ENCODE assay signal across 13 mouse cellular contexts in the genomic region with DNA sequence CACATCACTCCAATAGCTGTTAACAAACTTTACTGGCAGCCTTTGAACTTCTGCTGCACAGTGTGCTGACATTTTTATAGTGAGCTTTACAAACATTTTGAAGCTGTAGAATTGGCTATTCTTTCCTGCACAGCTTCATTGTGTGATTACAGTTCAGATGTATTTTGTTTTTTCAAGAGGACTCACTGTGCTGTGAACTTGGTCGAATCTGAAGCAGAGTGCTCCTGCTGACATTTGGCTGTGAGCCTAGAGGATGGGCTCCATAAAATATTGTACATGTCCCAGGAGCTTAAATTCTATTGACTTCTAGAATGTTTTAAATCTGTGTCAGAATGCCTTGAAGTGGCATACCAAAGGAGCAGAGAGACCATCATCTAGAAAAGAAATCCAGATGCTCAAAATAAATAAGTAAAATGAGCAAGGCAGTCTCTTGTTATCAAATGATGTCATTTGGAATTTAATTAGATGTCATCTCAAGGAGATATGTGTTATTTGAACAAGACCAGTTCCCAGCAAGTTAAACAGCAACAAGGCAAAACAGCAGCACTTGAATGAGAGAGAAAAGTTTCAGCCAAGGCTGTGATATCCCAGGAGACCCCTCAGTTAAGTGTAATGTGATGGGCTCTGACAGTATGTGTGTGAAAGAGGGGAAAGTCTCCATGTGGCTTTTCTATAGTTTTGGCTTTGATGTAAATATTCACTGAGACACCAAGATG.
DNase-seq lines count a peak whose midpoint lies in the region; ATAC-seq and TF ChIP-seq lines count a peak whose summit lies in the region.
"Had no signal": no experiment of that assay in that cellular context is flagged by ENCODE, and none has a peak within 500 bp of the region (broad histone marks: within the 10 kb centered on the region; RNA-seq: fewer than 3 reads in every experiment).

No protein-coding gene starts in this region.

- H3K4me1 ChIP-seq in kidney, postnatal 0 days (replicated peaks; ENCODE audit: insufficient read depth, low read length), result no peaks in the 10 kb centered on the region
- peaks cover 16% of the 10 kb centered on the region for H3K4me1 ChIP-seq in limb, embryonic 13.5 days

- no peaks in the 10 kb centered on the region for H3K36me3 ChIP-seq in kidney, postnatal 0 days (ENCODE audit: insufficient read depth, low read length)
- no peaks in the 10 kb centered on the region for H3K36me3 ChIP-seq in limb, embryonic 13.5 days

- DNase-seq in cerebellum, postnatal 10 days, result peak; percentile 33 to 39
- peak; percentile 70 for DNase-seq in kidney, postnatal 0 days (ENCODE audit: low spot score)
- no peak for DNase-seq in kidney, adult 8-10 months
- DNase-seq in embryo, embryonic 10.5 days (ENCODE audit: low spot score), result peak; percentile 40
- DNase-seq in cerebellum, adult 11-12 months, result no peak
- DNase-seq in frontal cortex, postnatal 10 days (ENCODE audit: low spot score in 2 of 2), result no peak
- DNase-seq: heart, adult 11 months; heart, postnatal 4 days; layer of hippocampus, adult 9-11 months; liver had no signal

- no peaks in the 10 kb centered on the region for H3K27me3 ChIP-seq in kidney, postnatal 0 days (ENCODE audit: insufficient read depth, low read length)
- H3K27me3 ChIP-seq in limb, embryonic 13.5 days, result no peaks in the 10 kb centered on the region

- H3K27ac ChIP-seq in kidney, postnatal 0 days, result no peak overlapping the region
- H3K27ac ChIP-seq in limb, embryonic 13.5 days, result no peak overlapping the region; the same call in 1 of the 2 replicates
- H3K27ac ChIP-seq: macrophage had no signal

- H3K9me3 ChIP-seq in kidney, postnatal 0 days (replicated peaks; ENCODE audit: low read length), result no peaks in the 10 kb centered on the region
- H3K9me3 ChIP-seq in limb, embryonic 13.5 days, result no peaks in the 10 kb centered on the region

- no peak overlapping the region for H3K4me2 ChIP-seq in kidney, postnatal 0 days (ENCODE audit: low read length)
- H3K4me2 ChIP-seq in limb, embryonic 13.5 days (replicated peaks), result no peak overlapping the region

- no peak for TF ChIP-seq CTCF in kidney, postnatal 0 days (IDR thresholded peaks at IDR 0.05; ENCODE audit: low read depth)

- H3K9ac ChIP-seq in kidney, postnatal 0 days (ENCODE audit: low read depth, low read length), result no peak overlapping the region
- H3K9ac ChIP-seq in limb, embryonic 13.5 days, result no peak overlapping the region

- WGBS in kidney, postnatal 0 days, result 4% methylated on average over 1 of the region's 1 CpGs
- 10% methylated on average over 1 of the region's 1 CpGs for WGBS in limb, embryonic 13.5 days

- H3K4me3 ChIP-seq in kidney, postnatal 0 days (replicated peaks; ENCODE audit: low read depth, low read length), result no peak overlapping the region
- no peak overlapping the region for H3K4me3 ChIP-seq in limb, embryonic 13.5 days

- ATAC-seq in cerebellum, adult (ENCODE audit: insufficient number of reproducible peaks, low FRiP score, low TSS enrichment), result no peak
- no peak for ATAC-seq in kidney, postnatal 0 days (replicated peaks; ENCODE audit: low FRiP score, low read depth)
- peak; percentile 86 for ATAC-seq in limb, embryonic 13.5 days (ENCODE audit: low FRiP score, low read depth)

Comparison
In these comparisons a context has a peak if more than half of its experiments do, and no peak if none do; other contexts are left out.
1. DNase-seq: peak in cerebellum, postnatal 10 days (2 of 2), kidney, postnatal 0 days (single experiment) and embryo, embryonic 10.5 days (single experiment); none in kidney, adult 8-10 months (0 of 2), cerebellum, adult 11-12 months (single experiment) and frontal cortex, postnatal 10 days (0 of 2).